Mouse (Mus musculus) erythroblast, adult 5-6 weeks (primary cell): ENCODE measurements around the gene Stoml2. TPM values are rescaled to one million over a fixed set of nuclear protein-coding genes. Genes with fewer than 3 reads are reported as not detected.

Experiments used
- ATAC-seq: replicated peaks from 2 replicates; pipeline ENCODE4 v1.8.0; 2016; ENCODE audit warnings: moderate number of reproducible peaks, mild to moderate bottlenecking, moderate TSS enrichment, inconsistent platforms; ENCODE audit not compliant: poor library complexity, low FRiP score, severe bottlenecking
- total RNA-seq, 2 experiments: library from RNA; stranded (forward) in 1 of 2; stranded (reverse) in 1 of 2; fragments of 150-400 nt in 1 of 2; fragments of 200-764, 138-1000 nt in 1 of 2; gene quantifications; 2 replicates each; pipeline versions ENCODE4 v1.2.3 to v1.2.4; 2015 to 2017; ENCODE audit warnings: low replicate concordance in 2 of 2

Stoml2 gene
- total RNA-seq, 2 experiments from 2014 or later = 38.6 to 59.0 TPM

- ATAC-seq = no peak
Observed at GRCm38 (mm10) chr4:43039609-43040008, 8.1 kb upstream of the Stoml2 start.

GRCm38 (mm10) chr4:43038567-43039495, 7.3 kb upstream of the Stoml2 start:
- ATAC-seq = peak; percentile 59

GRCm38 (mm10) chr4:43037860-43038566, 6.5 kb upstream of the Stoml2 start:
- ATAC-seq = peak; percentile 74

- ATAC-seq = no peak
Observed at GRCm38 (mm10) chr4:43036356-43036755, 4.8 kb upstream of the Stoml2 start.

- no peak for ATAC-seq
Observed at GRCm38 (mm10) chr4:43035851-43036250, 4.3 kb upstream of the Stoml2 start.

GRCm38 (mm10) chr4:43033481-43033880, 2.0 kb upstream of the Stoml2 start:
- ATAC-seq = no peak

- ATAC-seq = no peak
Observed at GRCm38 (mm10) chr4:43032501-43032900, 991 bp upstream of the Stoml2 start.

GRCm38 (mm10) chr4:43030780-43031230, 705 bp downstream of the Stoml2 start:
- ATAC-seq = peak; percentile 57

GRCm38 (mm10) chr4:43030352-43030751, 1.2 kb downstream of the Stoml2 start:
- peak; percentile 25 for ATAC-seq

- no peak for ATAC-seq
Observed at GRCm38 (mm10) chr4:43029749-43030148, 1.8 kb downstream of the Stoml2 start.

- ATAC-seq = no peak
Observed at GRCm38 (mm10) chr4:43029121-43029520, 2.4 kb downstream of the Stoml2 start.

GRCm38 (mm10) chr4:43025084-43025960, 6.2 kb downstream of the Stoml2 start, which contains the start of gene Pigo:
TSS of gene Pigo (minus strand) at chr4:43025819.
- peak; percentile 92 for ATAC-seq

GRCm38 (mm10) chr4:43024673-43025072, 6.8 kb downstream of the Stoml2 start:
- ATAC-seq = no peak

- ATAC-seq = no peak
Observed at GRCm38 (mm10) chr4:43021341-43021740, 10.2 kb downstream of the Stoml2 start.

- no peak for ATAC-seq
Observed at GRCm38 (mm10) chr4:43020876-43021275, 10.6 kb downstream of the Stoml2 start.

- no peak for ATAC-seq
Observed at GRCm38 (mm10) chr4:43019641-43020465, 11.7 kb downstream of the Stoml2 start.

GRCm38 (mm10) chr4:43019176-43019575, 12.3 kb downstream of the Stoml2 start:
- no peak for ATAC-seq

GRCm38 (mm10) chr4:43018156-43018555, 13.4 kb downstream of the Stoml2 start:
- no peak for ATAC-seq

GRCm38 (mm10) chr4:43012091-43012490, 19.4 kb downstream of the Stoml2 start:
- ATAC-seq = no peak
